Mouse (Mus musculus): ENCODE data around the gene Trim27. TPM values are rescaled to one million over a fixed set of nuclear protein-coding genes. Genes with fewer than 3 reads are reported as not detected.

Trim27 gene
- polyA plus RNA-seq, 1 experiment = 33.0 TPM

Other genes starting within 250 kb of the Trim27 start
- not detected in 2 replicates for gene Olfr1370, start 104.5 kb upstream of the Trim27 start, polyA plus RNA-seq (2012; rRNA removed)
- gene Olfr1369-ps1, start 68.0 kb upstream of the Trim27 start, polyA plus RNA-seq (2012; rRNA removed) = not detected in 2 replicates
- not detected in 2 replicates for gene Olfr263, start 49.8 kb upstream of the Trim27 start, polyA plus RNA-seq (2012; rRNA removed)
- not detected in 2 replicates for gene Olfr1368, start 33.6 kb upstream of the Trim27 start, polyA plus RNA-seq (2012; rRNA removed)
- 0.53 and 1.4 TPM in 2 replicates for gene Gpx5, start 113.3 kb downstream of the Trim27 start, polyA plus RNA-seq (2012; rRNA removed)
- not detected in 2 replicates for gene Gpx6, start 132.7 kb downstream of the Trim27 start, polyA plus RNA-seq (2012; rRNA removed)
- gene Olfr1367, start 167.5 kb downstream of the Trim27 start, polyA plus RNA-seq (2012; rRNA removed) = not detected in 2 replicates
- gene Zscan12, start 183.4 kb downstream of the Trim27 start, polyA plus RNA-seq (2012; rRNA removed) = 0.78 and 0.86 TPM in 2 replicates
- gene Zkscan3, start 223.3 kb downstream of the Trim27 start, polyA plus RNA-seq (2012; rRNA removed) = 11.2 and 21.9 TPM in 2 replicates